Mouse (Mus musculus) bone marrow macrophage, adult 2 months (primary cell): ENCODE data around the gene Ssxb10. TPM values are rescaled to one million over a fixed set of nuclear protein-coding genes. Genes with fewer than 3 reads are reported as not detected.
"Not testable (repeated sequence)": the region's sequence is repeated elsewhere in the genome, so short reads cannot be mapped to it uniquely, and the experiment has no call there.

Source experiments
- H3K27ac ChIP-seq: 2 replicates; pipeline ENCODE4 v1.5.1; 2012; ENCODE audit warnings: low read depth, low read length; ENCODE audit not compliant: insufficient read depth
- H3K4me1 ChIP-seq: 2 replicates; pipeline ENCODE4 v1.6.1; 2012; ENCODE audit warnings: low read length; ENCODE audit not compliant: control insufficient read depth, insufficient read depth
- H3K4me3 ChIP-seq: 2 replicates; pipeline ENCODE4 v1.5.1; 2012; ENCODE audit warnings: mild to moderate bottlenecking, low read length, moderate library complexity; ENCODE audit not compliant: insufficient read depth
- CTCF ChIP-seq: IDR thresholded peaks from 2 replicates; pipeline ENCODE4 v1.5.1; 2012; ENCODE audit warnings: low read depth, mild to moderate bottlenecking, low read length, moderate library complexity
- POLR2A ChIP-seq: IDR thresholded peaks from 2 replicates; pipeline ENCODE4 v1.6.1; 2012; ENCODE audit warnings: mild to moderate bottlenecking, low read depth, low read length, borderline replicate concordance
- polyA plus RNA-seq: library from polyadenylated mRNA; stranded (reverse); fragments of >200 nt; gene quantifications from 2 replicates; pipeline ENCODE4 v1.2.4, GENCODE M21; 2012; ENCODE audit not compliant: missing spikeins, insufficient read depth, insufficient read length

Gene Ssxb10
- not detected in 2 replicates for polyA plus RNA-seq

- no peak within 1 kb of the TSS for H3K27ac ChIP-seq
- TF ChIP-seq POLR2A (no peak), CTCF (no peak)
- no peak within 1 kb of the TSS for H3K4me3 ChIP-seq
- no peaks in the 10 kb centered on the region for H3K4me1 ChIP-seq
Measured at GRCm38 (mm10) chrX:8327124-8327523, at the start of gene Ssxb10. TSS of gene Ssxb10 (plus strand) at chrX:8327424.

DNA sequence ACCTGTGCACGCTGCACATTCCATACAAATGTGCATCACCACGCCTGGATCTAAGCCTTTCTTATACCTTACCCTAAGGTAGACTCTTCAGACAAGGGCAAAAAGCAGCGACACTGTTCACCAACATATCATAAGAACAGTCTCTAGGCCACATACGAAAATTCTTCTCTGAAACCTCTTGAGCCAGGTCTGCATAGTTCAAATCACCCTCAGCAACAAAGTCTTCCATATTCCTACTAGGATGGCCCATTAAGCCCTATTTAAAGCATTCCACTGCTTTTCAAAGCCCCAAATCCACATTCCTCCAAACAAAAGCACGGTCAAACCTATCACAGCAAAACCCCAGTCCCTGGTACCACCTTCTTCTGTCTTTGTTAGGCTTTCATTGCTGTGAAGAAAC, 38.6 kb upstream of the Ssxb10 start:
- H3K4me3 ChIP-seq, result no peak overlapping the region
- no peak for TF ChIP-seq CTCF
- TF ChIP-seq POLR2A, result no peak
- H3K27ac ChIP-seq, result no peak overlapping the region
- H3K4me1 ChIP-seq, result no peaks in the 10 kb centered on the region

- TF ChIP-seq POLR2A, result no peak
- TF ChIP-seq CTCF, result no peak
- Histone ChIP-seq H3K27ac (no peak overlapping the region), H3K4me3 (no peak overlapping the region), H3K4me1 (no peaks in the 10 kb centered on the region)
Measured at GRCm38 (mm10) chrX:8309302-8309701, 17.9 kb upstream of the Ssxb10 start.

DNA sequence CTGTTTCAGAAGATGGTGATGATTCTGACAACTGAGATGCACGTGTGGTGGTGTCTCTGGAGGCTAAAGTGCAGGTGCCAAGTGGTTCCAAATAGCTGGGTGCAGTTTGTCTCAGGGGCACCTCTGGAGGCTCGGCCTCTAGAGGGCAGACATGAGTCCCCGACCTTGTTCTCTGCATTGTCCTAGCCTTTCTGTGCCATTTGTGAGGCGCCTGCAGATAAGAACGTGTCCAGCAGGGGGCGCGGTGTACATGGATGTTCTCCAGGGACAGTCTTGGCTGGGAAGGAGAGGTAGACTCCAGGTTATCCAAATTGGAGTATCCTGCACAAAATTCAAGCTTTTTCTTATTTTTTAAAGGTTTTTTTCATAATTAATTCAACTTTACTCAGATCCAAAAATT, 12.3 kb upstream of the Ssxb10 start:
- H3K4me3 ChIP-seq, H3K27ac ChIP-seq, H3K4me1 ChIP-seq: not testable (repeated sequence)

GRCm38 (mm10) chrX:8366678-8367077, 39.5 kb downstream of the Ssxb10 start, which contains the start of gene Ssxb9:
TSS of gene Ssxb9 (plus strand) at chrX:8366978.
- H3K27ac ChIP-seq, H3K4me3 ChIP-seq, H3K4me1 ChIP-seq: not testable (repeated sequence)

Other genes with a start within 250 kb of the Ssxb10 start
- 82.7 and 86.3 TPM in 2 replicates for gene Was, start 236.9 kb upstream of the Ssxb10 start, polyA plus RNA-seq
- 59.1 and 61.3 TPM in 2 replicates for gene Wdr13, start 194.5 kb upstream of the Ssxb10 start, polyA plus RNA-seq
- gene Rbm3, start 181.5 kb upstream of the Ssxb10 start, polyA plus RNA-seq, result 290 and 322 TPM in 2 replicates
- gene Tbc1d25, start 151.2 kb upstream of the Ssxb10 start, polyA plus RNA-seq, result 5.9 and 6.4 TPM in 2 replicates
- 70.9 and 95.1 TPM in 2 replicates for gene Ebp, start 133.9 kb upstream of the Ssxb10 start, polyA plus RNA-seq
- 5.5 and 6.9 TPM in 2 replicates for gene Porcn, start 120.9 kb upstream of the Ssxb10 start, polyA plus RNA-seq
- gene Ftsj1, start 75.0 kb upstream of the Ssxb10 start, polyA plus RNA-seq, result 10.5 and 13.8 TPM in 2 replicates
- not detected in 2 replicates for gene Slc38a5, start 56.3 kb upstream of the Ssxb10 start, polyA plus RNA-seq
- gene Ssxb9, start 39.6 kb downstream of the Ssxb10 start, polyA plus RNA-seq, result not detected in 2 replicates
- not detected in 2 replicates for gene Ssxb1, start 85.9 kb downstream of the Ssxb10 start, polyA plus RNA-seq
- not detected in 2 replicates for gene Ssxb2, start 134.3 kb downstream of the Ssxb10 start, polyA plus RNA-seq
- not detected in 2 replicates for gene Gm14459, start 197.5 kb downstream of the Ssxb10 start, polyA plus RNA-seq
- not detected in 2 replicates for gene Ssxb6, start 220.8 kb downstream of the Ssxb10 start, polyA plus RNA-seq